Mouse (Mus musculus): ENCODE measurements around the gene Nebl. TPM values are rescaled to one million over a fixed set of nuclear protein-coding genes. Genes with fewer than 3 reads are reported as not detected.
A peak's percentile ranks its signal among the peaks of the same experiment; 100 is the strongest.

Gene Nebl
- total and polyA plus RNA-seq, 3 experiments = 4.7 to 5.4 TPM; not detected in 1

DNA sequence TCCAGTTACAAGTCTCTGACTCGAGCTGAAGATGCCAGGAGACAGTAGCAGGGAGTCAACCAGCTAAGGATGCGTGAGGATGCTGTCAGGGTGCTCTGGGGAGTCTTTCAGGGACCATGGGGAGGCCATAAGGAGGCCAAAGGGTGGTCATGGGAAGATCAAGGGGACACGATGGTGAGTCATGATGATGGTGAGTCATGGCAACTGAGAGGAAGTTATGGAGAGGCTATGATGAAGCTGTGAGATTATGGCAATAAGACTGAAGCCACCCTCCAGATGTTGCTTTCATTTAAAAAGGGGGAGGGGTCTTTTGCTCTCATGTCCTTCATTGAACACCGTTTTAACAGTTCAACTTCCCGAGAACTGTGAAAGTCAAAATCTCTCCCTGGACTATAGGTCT, 322.0 kb downstream of the Nebl start:
- Histone ChIP-seq H3K79me2 (ENCODE audit: control insufficient read depth, insufficient read depth, low read length, poor library complexity) (no peaks in the 10 kb centered on the region), H3K4me3 (ENCODE audit: control insufficient read depth in 1 of 2, insufficient read depth in 1 of 2, low read depth in 2 of 2, low read length in 2 of 2) (no peak overlapping the region), H3K9ac (ENCODE audit: control insufficient read depth, low read depth, low read length, poor library complexity, severe bottlenecking) (no peak overlapping the region), H3K27me3 (ENCODE audit: control insufficient read depth in 1 of 2, insufficient read depth in 2 of 2, low read length in 2 of 2) (no peaks in the 10 kb centered on the region), H3K4me1 (ENCODE audit: control insufficient read depth in 1 of 2, insufficient read depth in 2 of 2, low read length in 2 of 2) (peaks cover 0 to 7% of the 10 kb centered on the region in 2 experiments; a peak in 3 of 4 replicates), H3K27ac (ENCODE audit: control insufficient read depth, low read depth, low read length) (no peak overlapping the region), H3K36me3 (ENCODE audit: control insufficient read depth in 1 of 2, insufficient read depth in 2 of 2, low read length in 2 of 2) (peaks cover 0 to 4% of the 10 kb centered on the region in 2 experiments; a peak in 1 of 4 replicates), H3K9me3 (replicated peaks; ENCODE audit: insufficient read depth, low read length) (no peaks in the 10 kb centered on the region)
- DNase-seq (ENCODE audit: low read depth, low spot score) = peak; percentile 54
- TF ChIP-seq SMC3 (IDR thresholded peaks at IDR 0.05; ENCODE audit: low read depth, low read length) (no peak), EP300 (IDR thresholded peaks at IDR 0.05; ENCODE audit: low read depth in 1 of 2, low read length in 2 of 2) (peak in 1 of 2 experiments; percentile 22; a peak in 1 of 4 replicates), GATA1 (IDR thresholded peaks at IDR 0.05; ENCODE audit: low read depth, low read length) (peak; percentile 36; the same call in 1 of the 2 replicates)

DNA sequence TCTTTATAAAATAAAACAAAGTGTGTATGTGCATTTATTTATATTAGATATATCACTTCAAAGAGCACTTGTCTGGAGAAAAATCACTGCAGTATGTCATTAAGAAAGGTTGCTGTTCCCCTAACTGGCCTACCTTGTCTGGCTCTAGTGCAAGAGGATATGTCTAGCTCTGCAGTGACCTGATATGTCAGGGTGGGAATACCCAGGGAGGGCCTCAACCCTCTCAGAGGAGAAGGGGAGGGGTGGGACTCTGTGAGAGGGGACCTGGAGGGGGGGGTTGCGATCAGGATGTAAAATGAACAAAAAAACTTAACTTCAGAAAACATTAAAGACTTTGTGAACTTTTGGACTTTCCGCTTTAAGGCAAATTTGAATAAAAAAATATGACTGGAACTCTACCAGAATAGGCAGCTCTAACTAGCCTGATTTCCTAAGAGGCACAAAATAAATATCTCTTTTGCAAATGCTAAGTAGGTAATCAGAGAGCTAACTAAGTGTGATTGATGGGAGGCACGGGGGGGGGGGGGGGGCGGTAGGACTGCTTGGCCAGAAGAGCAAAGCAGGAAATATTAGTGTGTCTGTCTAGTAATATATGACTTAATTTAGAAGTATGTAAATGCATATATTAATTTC, 325.2 kb downstream of the Nebl start:
- no peak for DNase-seq (ENCODE audit: low read depth, low spot score)

GRCm38 (mm10) chr2:17402511-17402910, 328.8 kb downstream of the Nebl start:
- H3K4me1 ChIP-seq (ENCODE audit: control insufficient read depth in 1 of 2, insufficient read depth in 2 of 2, low read length in 2 of 2) = no peaks in the 10 kb centered on the region
- H3K9ac ChIP-seq (ENCODE audit: control insufficient read depth, low read depth, low read length, poor library complexity, severe bottlenecking) = no peak overlapping the region
- TF ChIP-seq SMC3 (IDR thresholded peaks at IDR 0.05; ENCODE audit: low read depth, low read length) = no peak
- H3K36me3 ChIP-seq (ENCODE audit: control insufficient read depth in 1 of 2, insufficient read depth in 2 of 2, low read length in 2 of 2) = no peaks in the 10 kb centered on the region
- no peak overlapping the region for H3K4me3 ChIP-seq (ENCODE audit: control insufficient read depth in 1 of 2, insufficient read depth in 1 of 2, low read depth in 2 of 2, low read length in 2 of 2)
- H3K79me2 ChIP-seq (ENCODE audit: control insufficient read depth, insufficient read depth, low read length, poor library complexity) = no peaks in the 10 kb centered on the region
- H3K27ac ChIP-seq (ENCODE audit: control insufficient read depth, low read depth, low read length) = no peak overlapping the region
- no peaks in the 10 kb centered on the region for H3K9me3 ChIP-seq (replicated peaks; ENCODE audit: insufficient read depth, low read length)
- DNase-seq (ENCODE audit: low read depth, low spot score) = no peak
- no peaks in the 10 kb centered on the region for H3K27me3 ChIP-seq (ENCODE audit: control insufficient read depth in 1 of 2, insufficient read depth in 2 of 2, low read length in 2 of 2)

More for the DNA sequence above, 325.2 kb downstream of the Nebl start:
- H3K4me1 ChIP-seq (ENCODE audit: control insufficient read depth in 1 of 2, insufficient read depth in 2 of 2, low read length in 2 of 2) = peaks cover 0 to 7% of the 10 kb centered on the region in 2 experiments; a peak in 3 of 4 replicates
- no peak overlapping the region for H3K4me3 ChIP-seq (ENCODE audit: control insufficient read depth in 1 of 2, insufficient read depth in 1 of 2, low read depth in 2 of 2, low read length in 2 of 2)
- no peaks in the 10 kb centered on the region for H3K79me2 ChIP-seq (ENCODE audit: control insufficient read depth, insufficient read depth, low read length, poor library complexity)
- H3K9me3 ChIP-seq (replicated peaks; ENCODE audit: insufficient read depth, low read length) = no peaks in the 10 kb centered on the region
- peaks cover 0 to 4% of the 10 kb centered on the region in 2 experiments; a peak in 1 of 4 replicates for H3K36me3 ChIP-seq (ENCODE audit: control insufficient read depth in 1 of 2, insufficient read depth in 2 of 2, low read length in 2 of 2)
- H3K27me3 ChIP-seq (ENCODE audit: control insufficient read depth in 1 of 2, insufficient read depth in 2 of 2, low read length in 2 of 2) = no peaks in the 10 kb centered on the region
- H3K9ac ChIP-seq (ENCODE audit: control insufficient read depth, low read depth, low read length, poor library complexity, severe bottlenecking) = no peak overlapping the region
- no peak overlapping the region for H3K27ac ChIP-seq (ENCODE audit: control insufficient read depth, low read depth, low read length)
- no peak for TF ChIP-seq BHLHE40 (IDR thresholded peaks at IDR 0.05; ENCODE audit: borderline replicate concordance, low read depth, low read length)
- no peak for TF ChIP-seq UBTF (IDR thresholded peaks at IDR 0.05; ENCODE audit: borderline replicate concordance, insufficient read depth, low read depth, low read length)

GRCm38 (mm10) chr2:17396235-17396634, 335.0 kb downstream of the Nebl start:
- H3K79me2 ChIP-seq (ENCODE audit: control insufficient read depth, insufficient read depth, low read length, poor library complexity) = no peaks in the 10 kb centered on the region
- no peaks in the 10 kb centered on the region for H3K9me3 ChIP-seq (replicated peaks; ENCODE audit: insufficient read depth, low read length)
- H3K27ac ChIP-seq (ENCODE audit: control insufficient read depth, low read depth, low read length) = no peak overlapping the region
- DNase-seq (ENCODE audit: low read depth, low spot score) = peak; percentile 52
- no peaks in the 10 kb centered on the region; a peak in 1 of 4 replicates for H3K36me3 ChIP-seq (ENCODE audit: control insufficient read depth in 1 of 2, insufficient read depth in 2 of 2, low read length in 2 of 2)
- H3K4me3 ChIP-seq (ENCODE audit: control insufficient read depth in 1 of 2, insufficient read depth in 1 of 2, low read depth in 2 of 2, low read length in 2 of 2) = no peak overlapping the region
- H3K4me1 ChIP-seq (ENCODE audit: control insufficient read depth in 1 of 2, insufficient read depth in 2 of 2, low read length in 2 of 2) = no peaks in the 10 kb centered on the region; a peak in 1 of 4 replicates
- no peaks in the 10 kb centered on the region for H3K27me3 ChIP-seq (ENCODE audit: control insufficient read depth in 1 of 2, insufficient read depth in 2 of 2, low read length in 2 of 2)
- no peak overlapping the region for H3K9ac ChIP-seq (ENCODE audit: control insufficient read depth, low read depth, low read length, poor library complexity, severe bottlenecking)
- TF ChIP-seq RAD21 (IDR thresholded peaks at IDR 0.05; ENCODE audit: low read depth, low read length) (no peak), BHLHE40 (IDR thresholded peaks at IDR 0.05; ENCODE audit: borderline replicate concordance, low read depth, low read length) (no peak), RCOR1 (IDR thresholded peaks at IDR 0.05; ENCODE audit: low read depth, low read length) (peak; percentile 25; the same call in 1 of the 2 replicates), EP300 (IDR thresholded peaks at IDR 0.05; ENCODE audit: low read depth in 1 of 2, low read length in 2 of 2) (peak in 1 of 2 experiments; percentile 56; a peak in 3 of 4 replicates), GATA1 (IDR thresholded peaks at IDR 0.05; ENCODE audit: low read depth, low read length) (peak; percentile 47; the same call in 1 of the 2 replicates), MAFK (IDR thresholded peaks at IDR 0.05; ENCODE audit: borderline replicate concordance, low read depth, low read length) (no peak), CHD2 (IDR thresholded peaks at IDR 0.05; ENCODE audit: low read length) (no peak), USF2 (IDR thresholded peaks at IDR 0.05; ENCODE audit: borderline replicate concordance in 1 of 2, insufficient read depth in 1 of 2, low read depth in 1 of 2, low read length in 2 of 2) (no peak)
